Mouse (Mus musculus): ENCODE results near the gene Csde1.

The Csde1 gene

GRCm38 (mm10) chr3:103020249-103020942 is at the start of gene Csde1:
Gene Csde1 (plus strand): TSS chr3:103020426.
- DNase-seq (ENCODE audit: low read depth, low spot score) = peak; percentile 95

- no peak for DNase-seq (ENCODE audit: low read depth, low spot score)
Observed at GRCm38 (mm10) chr3:102970508-102970907, 49.7 kb upstream of the Csde1 start.

- DNase-seq (ENCODE audit: low read depth, low spot score) = no peak
Observed at GRCm38 (mm10) chr3:102976906-102977305, 43.3 kb upstream of the Csde1 start.

- DNase-seq (ENCODE audit: low read depth, low spot score) = no peak
Observed at GRCm38 (mm10) chr3:102979550-102980348, 40.5 kb upstream of the Csde1 start.

- no peak for DNase-seq (ENCODE audit: low read depth, low spot score)
Observed at GRCm38 (mm10) chr3:102980349-102980736, 39.9 kb upstream of the Csde1 start.

DNA sequence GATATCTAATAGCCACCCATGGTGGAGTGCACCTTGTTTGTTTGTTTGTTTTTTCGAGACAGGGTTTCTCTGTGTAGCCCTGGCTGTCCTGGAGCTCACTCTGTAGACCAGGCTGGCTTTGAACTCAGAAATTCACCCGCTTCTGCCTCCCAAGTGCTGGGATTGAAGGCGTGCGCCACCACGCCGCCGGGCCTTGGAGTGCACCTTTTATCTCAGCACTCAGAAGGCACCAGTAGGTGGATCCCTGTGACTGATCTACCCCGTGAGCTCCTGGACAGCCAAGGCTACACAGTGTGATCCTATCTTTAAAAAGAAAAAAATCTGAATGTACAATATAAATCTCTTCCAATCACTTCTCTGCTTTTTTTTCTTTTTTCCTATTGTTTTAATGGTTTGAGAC is 29.2 kb upstream of the Csde1 start:
- DNase-seq (ENCODE audit: low read depth, low spot score) = no peak

DNA sequence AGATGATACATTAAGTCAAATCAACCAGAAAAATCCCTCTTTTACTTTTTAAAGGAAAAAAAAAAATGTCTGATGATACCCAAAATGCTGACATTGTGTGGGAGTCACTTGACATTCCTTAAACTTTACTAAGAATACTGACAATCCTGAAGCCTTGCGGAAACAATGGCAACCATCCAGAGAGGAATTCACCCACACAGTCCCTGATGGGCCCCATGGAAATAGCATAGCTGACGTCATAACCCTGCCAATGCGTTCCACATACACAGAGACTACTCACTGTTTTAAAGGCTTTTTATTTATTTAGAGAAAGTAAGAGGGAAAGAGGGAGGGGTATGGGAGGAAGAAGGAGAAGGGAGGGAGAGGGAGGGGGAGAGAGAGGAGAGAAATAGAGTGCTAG is 27.3 kb upstream of the Csde1 start:
- DNase-seq (ENCODE audit: low read depth, low spot score) = no peak

GRCm38 (mm10) chr3:102995233-102995604 is 25.0 kb upstream of the Csde1 start:
- no peak for DNase-seq (ENCODE audit: low read depth, low spot score)

DNA sequence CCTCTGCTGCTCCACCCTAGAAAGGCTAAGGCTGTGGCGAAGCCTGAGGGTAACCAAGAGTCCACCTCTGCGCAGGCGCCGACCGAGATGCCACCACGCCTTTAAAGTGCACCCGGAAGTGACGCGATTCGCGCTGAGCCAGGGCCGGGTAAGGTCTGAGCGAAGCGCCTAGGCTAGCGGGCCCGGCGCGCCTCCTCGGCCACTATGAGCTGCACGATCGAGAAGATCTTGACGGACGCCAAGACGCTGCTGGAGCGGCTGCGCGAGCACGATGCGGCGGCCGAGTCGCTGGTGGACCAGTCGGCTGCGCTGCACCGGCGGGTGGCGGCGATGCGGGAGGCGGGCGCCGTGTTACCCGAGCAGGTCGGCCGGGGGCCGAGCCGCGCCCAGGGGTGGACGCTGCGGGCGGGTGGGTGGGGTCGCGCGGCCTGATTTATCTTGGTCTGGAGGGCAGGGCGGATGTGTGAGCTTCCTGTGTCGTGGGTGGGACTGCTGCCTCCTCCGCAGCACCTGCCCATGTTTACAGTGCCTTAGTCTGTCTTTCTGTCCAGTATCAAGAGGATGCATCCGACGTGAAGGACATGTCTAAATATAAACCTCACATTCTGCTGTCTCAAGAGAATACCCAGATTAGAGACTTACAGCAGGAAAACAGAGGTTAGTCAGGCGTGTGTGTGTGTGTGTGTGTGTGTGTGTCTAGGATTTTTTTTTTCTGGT is 24.5 kb upstream of the Csde1 start, which contains the start of gene Sike1:
TSS of gene Sike1 (plus strand) at position 104 of the 717 bp plus-strand sequence.
- peak; percentile 75 for DNase-seq (ENCODE audit: low read depth, low spot score)

DNA sequence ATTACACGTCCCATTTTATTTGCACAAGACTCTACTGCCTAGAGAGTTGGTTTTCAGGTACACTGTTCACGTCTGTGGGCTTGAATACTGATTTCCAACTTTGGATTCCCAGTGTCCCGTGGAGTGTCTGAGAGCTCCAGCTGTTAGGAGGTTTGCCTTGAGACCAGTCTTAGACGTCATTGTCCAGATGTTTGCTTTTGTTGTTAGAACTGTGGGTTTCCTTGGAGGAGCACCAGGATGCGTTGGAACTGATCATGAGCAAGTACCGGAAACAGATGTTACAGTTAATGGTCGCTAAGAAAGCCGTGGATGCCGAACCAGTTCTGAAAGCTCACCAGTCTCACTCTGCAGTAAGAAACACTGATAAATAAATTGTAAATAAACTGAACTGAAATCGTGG is 23.2 kb upstream of the Csde1 start:
- DNase-seq (ENCODE audit: low read depth, low spot score) = no peak

DNA sequence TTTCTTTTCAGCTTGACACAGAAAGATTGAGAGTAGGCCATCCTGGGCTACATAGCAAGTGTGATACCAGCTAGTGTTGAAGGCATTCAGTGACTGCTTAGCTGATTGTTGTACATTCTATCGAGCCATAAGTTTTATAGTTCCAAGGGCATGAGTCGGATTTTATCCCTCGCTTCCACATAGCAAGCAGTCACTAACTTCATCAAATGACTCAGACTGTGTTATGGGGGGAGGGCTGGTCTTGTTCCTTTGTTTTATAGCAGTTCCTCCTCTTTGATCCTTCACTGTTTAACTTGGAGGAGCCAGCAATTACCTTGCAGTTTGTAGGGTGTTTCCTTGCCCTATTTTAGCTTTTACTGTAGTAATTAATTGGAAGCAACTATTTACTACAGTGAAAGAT is 22.6 kb upstream of the Csde1 start:
- no peak for DNase-seq (ENCODE audit: low read depth, low spot score)

- DNase-seq (ENCODE audit: low read depth, low spot score) = no peak
Observed at GRCm38 (mm10) chr3:103001595-103001994, 18.6 kb upstream of the Csde1 start.

GRCm38 (mm10) chr3:103017350-103017749 is 2.9 kb upstream of the Csde1 start:
- DNase-seq (ENCODE audit: low read depth, low spot score) = no peak

DNA sequence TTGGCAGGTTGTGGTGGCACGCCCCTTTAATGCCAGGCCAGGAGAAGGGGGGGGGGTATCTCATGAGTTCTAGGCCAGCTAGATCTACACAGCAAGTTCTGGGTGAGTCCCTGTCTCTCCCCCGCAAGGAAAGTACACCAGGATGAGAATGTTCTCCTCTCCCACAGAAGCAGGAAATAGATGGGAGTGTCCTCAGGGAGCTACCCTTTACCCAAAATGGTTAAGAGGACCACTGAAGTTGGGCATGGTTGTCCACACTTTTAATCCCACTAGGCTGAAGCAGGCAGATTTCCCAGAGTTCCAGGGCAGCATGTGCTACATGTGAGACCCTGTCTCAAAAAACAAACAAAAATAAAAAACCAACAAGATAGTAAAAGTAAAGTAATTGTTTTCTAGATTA is 764 bp upstream of the Csde1 start:
- DNase-seq (ENCODE audit: low read depth, low spot score) = no peak

DNA sequence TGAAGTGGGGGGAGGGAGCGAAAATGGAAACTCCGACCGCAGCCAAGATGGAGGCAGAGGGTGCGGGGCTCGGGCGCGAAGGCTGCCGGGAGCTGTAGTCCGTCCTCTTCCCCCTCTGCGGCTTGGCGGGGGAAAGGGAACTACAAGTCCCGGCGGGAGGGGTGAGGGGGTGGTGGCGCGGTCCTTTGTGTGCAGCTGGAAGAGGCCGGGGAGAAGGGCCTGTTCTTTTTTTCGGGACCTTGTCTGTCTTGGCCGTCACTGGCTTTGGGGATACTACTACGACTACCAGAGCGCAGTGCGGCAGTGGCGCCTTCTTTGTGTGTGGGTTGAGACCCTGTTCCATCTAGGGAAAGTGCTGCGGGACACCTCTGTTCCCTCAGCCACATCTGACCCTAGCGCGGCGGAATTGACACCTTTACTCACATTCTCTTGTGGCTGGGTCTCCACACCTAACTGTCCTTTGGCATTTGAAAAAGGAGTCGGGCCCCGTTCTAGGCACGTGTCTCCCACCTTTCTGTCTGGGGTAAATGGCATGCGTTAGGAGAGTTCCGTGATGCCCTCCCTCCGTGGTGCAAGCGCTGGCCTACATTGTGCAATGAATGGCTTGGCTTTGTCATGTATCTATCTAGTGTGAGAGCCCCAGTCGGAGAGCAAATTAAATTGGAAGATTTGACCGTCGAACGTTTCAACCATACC is 865 bp downstream of the Csde1 start:
- DNase-seq (ENCODE audit: low read depth, low spot score) = peak; percentile 74

DNA sequence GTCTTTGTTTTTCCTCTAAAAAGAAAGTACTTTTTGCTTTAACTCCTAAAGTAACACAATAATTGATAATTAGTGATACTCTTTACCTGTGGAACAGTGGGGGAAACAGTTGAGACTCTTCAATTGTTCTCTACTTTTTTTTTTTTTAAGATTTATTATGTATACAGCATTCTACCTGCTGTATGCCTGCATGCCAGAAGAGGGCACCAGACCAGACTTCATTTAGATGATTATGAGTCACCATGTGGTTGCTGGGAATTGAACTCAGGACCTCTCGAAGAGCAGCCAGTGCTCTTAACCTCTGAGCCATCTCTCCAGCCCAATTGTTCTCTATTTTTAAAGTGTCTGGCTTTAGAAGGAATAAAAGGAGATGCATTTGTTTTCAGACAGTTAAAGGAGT is 5.9 kb downstream of the Csde1 start:
- no peak for DNase-seq (ENCODE audit: low read depth, low spot score)

GRCm38 (mm10) chr3:103040285-103040684 is 20.1 kb downstream of the Csde1 start:
- DNase-seq (ENCODE audit: low read depth, low spot score) = no peak

DNA sequence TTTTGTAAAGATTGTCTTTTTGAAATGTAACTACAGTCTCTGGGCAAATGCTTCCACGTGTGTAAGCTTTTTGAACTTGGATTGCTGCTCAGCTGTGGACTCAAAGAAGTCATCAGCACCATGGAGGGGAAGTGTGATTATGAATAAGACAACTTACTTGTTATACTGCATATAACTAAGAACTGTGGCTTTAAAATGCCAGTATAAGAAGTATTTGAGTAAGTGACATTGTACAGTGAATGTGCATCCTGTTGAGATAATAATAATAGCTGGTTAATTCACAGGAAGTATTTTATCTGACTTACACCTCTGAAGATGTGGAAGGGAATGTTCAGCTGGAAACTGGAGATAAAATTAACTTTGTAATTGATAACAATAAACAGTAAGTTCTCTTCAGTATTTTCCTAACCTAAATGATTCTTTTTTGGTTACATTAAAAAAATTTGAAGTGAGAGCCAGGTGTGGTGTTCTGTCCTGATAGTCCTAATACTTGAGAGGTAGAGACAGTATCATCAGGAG is 20.7 kb downstream of the Csde1 start:
- DNase-seq (ENCODE audit: low read depth, low spot score) = no peak

GRCm38 (mm10) chr3:103056016-103056595 is 35.9 kb downstream of the Csde1 start:
- no peak for DNase-seq (ENCODE audit: low read depth, low spot score)

- no peak for DNase-seq (ENCODE audit: low read depth, low spot score)
Observed at GRCm38 (mm10) chr3:103057752-103058151, 37.5 kb downstream of the Csde1 start.

Measured in retina, postnatal 7 days (tissue).